Mouse (Mus musculus): ENCODE data around the gene Shisal2b. TPM values are rescaled to one million over a fixed set of nuclear protein-coding genes. Genes with fewer than 3 reads are reported as not detected.

Shisal2b gene
- not detected for total RNA-seq (2023)

DNA sequence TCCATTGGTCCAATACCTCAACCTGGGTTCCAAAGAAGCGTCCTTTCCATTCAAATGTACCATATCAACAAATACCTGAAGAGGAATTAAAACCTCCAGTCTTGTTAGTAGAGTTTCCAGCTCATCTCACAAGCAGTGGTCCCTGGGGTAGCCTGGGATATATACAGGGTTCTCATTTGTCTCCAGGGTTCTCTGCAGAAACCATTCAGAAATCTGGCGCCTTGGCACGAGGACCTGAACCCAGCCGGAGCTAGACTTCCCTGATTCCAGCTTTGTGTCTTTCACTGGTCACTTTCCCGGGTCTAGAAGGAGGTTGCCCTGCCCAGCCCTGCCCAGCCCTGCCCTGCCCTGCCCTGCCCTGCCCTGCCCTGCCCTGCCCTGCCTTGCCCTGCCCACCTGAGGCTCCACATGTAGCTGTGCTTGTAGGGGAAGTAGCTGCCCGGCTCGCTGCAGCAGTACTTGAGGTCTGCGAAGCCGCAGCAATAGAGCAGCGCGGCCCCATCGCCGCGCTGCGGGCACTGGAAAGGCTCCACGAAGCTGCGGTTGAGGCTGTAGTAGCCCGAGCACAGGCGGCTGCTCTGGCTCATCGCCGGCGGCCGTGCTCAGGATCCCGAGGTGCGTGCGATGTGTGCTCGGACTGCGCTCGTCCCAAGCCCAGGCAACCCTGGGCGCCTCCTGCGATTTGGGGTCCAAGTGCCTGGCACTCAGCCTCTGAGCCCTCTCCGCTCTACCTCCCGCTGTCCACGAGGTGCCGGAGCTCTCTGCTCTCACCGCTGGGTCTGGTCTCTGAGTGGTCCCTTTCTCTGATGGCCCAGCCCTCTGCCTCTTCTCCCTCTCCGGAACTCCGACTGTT is at the start of gene Shisal2b:
Gene Shisal2b (minus strand): TSS at position 767 of the 853 bp plus-strand sequence.

DNA sequence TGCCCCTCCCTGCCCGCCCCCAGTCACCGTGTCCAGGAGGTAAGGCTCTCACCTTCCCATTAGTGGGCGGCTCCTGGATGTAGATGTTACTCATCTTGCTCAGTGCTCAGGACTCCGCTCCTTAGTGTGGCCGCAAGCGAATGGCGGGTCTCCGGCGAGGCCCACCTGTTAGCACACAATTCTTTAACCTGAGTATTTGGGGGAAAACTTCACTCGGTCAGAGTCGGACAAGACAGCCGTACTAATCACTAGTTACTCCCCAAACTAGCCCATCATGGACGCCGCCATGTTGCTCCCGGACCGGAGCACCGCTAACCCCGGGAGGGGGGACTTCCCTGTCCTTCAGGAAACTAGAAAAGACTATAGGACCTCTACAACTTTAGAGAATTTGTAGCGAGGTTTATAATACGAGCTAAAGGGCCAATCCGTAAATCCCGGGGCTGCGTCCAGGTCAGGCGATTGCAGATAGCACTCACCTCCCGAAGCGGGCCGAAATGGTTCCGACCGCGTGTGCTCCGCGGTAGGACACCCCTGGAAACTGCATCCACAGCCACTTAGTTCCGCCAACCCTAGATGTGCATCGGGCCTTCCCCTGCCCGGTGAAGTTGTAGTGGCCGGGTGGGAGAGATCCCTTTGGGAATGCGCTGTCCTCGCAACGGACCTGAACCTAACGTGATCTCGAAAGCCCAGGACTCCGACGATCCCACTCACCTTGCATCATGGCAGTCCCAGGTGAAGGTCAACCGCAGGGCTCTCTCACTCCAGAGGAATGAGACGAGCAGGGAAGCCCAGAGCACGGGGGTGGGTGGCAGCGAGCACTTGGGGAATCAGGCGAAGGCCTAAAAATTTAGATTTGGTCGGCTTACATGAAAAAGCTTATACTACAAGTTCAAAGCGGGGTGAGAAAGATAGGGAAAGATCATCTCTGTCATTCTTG is 46.8 kb downstream of the Shisal2b start, which contains the start of gene Cwc27:
Gene Cwc27 (minus strand): TSS at position 508 of the 937 bp plus-strand sequence.

Other genes with a start within 250 kb of the Shisal2b start
- 10 to 100 TPM; 13.5 to 14.8 TPM for gene Srek1ip1, start 71.4 kb downstream of the Shisal2b start, total RNA-seq (2023)
- gene Cwc27, start 46.8 kb downstream of the Shisal2b start, total RNA-seq (2023) = 10 to 100 TPM; 15.2 to 15.3 TPM
- under 1 TPM in 1 of 2 experiments, not detected in 1; 0.04 TPM for gene Rgs7bp, start 191.0 kb upstream of the Shisal2b start, total RNA-seq (2023)
- gene 4933425L06Rik, start 218.2 kb upstream of the Shisal2b start, total RNA-seq (2023) = not detected